Mouse (Mus musculus): ENCODE results near the gene Ints1. TPM values are rescaled to one million over a fixed set of nuclear protein-coding genes. Genes with fewer than 3 reads are reported as not detected.

Ints1 gene
- total and polyA plus RNA-seq, 3 experiments: 77.9 to 89.2 TPM; not detected in 1

DNA sequence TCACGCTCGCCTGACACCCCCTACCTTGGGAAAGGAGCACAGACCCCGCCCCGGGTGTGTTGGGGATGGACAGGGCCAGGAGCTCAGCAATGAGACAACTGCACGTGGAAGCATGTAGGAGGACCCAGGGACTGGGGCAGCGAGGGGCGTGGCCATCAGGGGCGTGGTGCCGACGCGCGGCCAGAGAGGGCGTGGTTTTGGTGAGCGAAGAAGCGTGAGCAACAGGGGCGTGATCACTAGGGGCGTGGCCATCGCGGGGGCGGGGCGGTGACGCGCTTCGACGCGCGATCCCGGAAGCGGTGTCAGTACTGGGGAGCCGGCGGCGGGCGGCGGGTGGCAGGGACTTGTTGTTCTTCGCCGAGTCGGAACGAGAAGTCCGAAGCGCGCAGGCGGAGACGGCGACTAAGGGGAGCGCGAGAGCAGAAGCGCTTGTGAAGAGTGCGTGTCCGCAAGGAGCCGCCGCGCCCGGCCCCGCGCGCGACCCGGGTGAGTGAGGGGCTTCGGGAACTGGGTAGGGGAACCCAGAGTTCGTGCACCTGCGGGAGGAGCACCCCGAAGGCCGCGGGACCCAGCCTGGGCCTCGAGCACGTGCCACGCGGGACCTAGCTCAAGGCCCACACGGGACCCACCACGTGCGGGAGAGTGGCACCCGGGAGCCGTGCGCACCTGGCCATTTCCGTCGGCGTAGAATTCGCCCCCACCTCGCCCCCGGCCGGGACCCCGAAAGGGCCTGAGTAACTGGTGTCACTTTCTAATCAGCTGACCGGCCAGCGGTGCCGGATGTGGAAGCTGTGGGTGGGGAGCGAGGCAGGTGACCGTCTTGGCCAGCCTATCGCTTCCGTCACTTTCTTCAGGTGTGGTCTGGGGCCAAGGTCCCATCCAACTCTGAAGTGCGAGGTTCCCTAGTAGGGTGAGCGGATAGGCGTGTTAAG lies 16.0 kb upstream of the Ints1 start, which contains the start of gene Mafk (continued):
- TF ChIP-seq ELF1 (IDR thresholded peaks at IDR 0.05; ENCODE audit: low read depth, low read length) (peak; percentile 99), SMC3 (IDR thresholded peaks at IDR 0.05; ENCODE audit: low read depth, low read length) (no peak), ZMIZ1 (IDR thresholded peaks at IDR 0.05; ENCODE audit: low read depth, low read length) (peak; percentile 90), MYC (IDR thresholded peaks at IDR 0.05; ENCODE audit: low read depth, low read length) (peak; percentile 63), UBTF (IDR thresholded peaks at IDR 0.05; ENCODE audit: borderline replicate concordance, insufficient read depth, low read depth, low read length) (0 out of 2 replicates have a peak, but pooled peaks have one; percentile 80), NRF1 (IDR thresholded peaks at IDR 0.05; ENCODE audit: insufficient read depth, low read depth, low read length, poor library complexity, severe bottlenecking) (no peak; the same call in 1 of the 2 replicates), RAD21 (IDR thresholded peaks at IDR 0.05; ENCODE audit: low read depth, low read length) (no peak), RCOR1 (IDR thresholded peaks at IDR 0.05; ENCODE audit: low read depth, low read length) (no peak), ZC3H11A (IDR thresholded peaks at IDR 0.05; ENCODE audit: low read depth, low read length) (no peak), ZKSCAN1 (IDR thresholded peaks at IDR 0.05; ENCODE audit: low read depth, low read length) (no peak), POLR2AphosphoS5 (IDR thresholded peaks at IDR 0.05; ENCODE audit: borderline replicate concordance, low read depth, low read length) (no peak), ZNF384 (IDR thresholded peaks at IDR 0.05; ENCODE audit: low read depth, low read length) (no peak), EP300 (IDR thresholded peaks at IDR 0.05; ENCODE audit: low read depth in 1 of 2, low read length in 2 of 2) (no peak)

DNA sequence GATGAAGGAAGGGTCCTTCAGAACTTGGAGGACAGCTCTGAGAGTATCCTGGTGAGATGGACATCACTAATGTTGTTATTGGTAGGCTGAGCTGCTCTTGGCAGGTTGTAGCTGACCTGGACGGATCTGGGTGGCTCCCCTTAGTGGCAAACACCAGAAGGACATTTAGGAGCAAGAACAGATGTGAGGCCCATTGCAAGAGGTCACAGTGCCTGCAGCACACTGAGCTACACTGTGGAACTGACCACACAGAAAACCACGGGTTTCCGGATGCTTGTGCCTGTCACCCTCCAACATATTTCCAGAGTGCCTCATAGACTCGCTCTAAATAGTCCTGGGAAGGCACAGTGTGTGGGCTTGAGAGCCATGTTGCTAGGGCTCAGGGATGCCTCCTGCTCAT lies 14.0 kb upstream of the Ints1 start:
- H3K36me3 ChIP-seq (ENCODE audit: control insufficient read depth in 1 of 2, insufficient read depth in 2 of 2, low read length in 2 of 2): peaks cover 0 to 9% of the 10 kb centered on the region in 2 experiments; a peak in 2 of 4 replicates
- H3K4me1 ChIP-seq (ENCODE audit: control insufficient read depth in 1 of 2, insufficient read depth in 2 of 2, low read length in 2 of 2): peaks cover 6 to 11% of the 10 kb centered on the region in 2 experiments
- H3K27me3 ChIP-seq (ENCODE audit: control insufficient read depth in 1 of 2, insufficient read depth in 2 of 2, low read length in 2 of 2): peaks cover 0 to 1% of the 10 kb centered on the region in 2 experiments; a peak in 2 of 4 replicates
- no peak overlapping the region for H3K9ac ChIP-seq (ENCODE audit: control insufficient read depth, low read depth, low read length, poor library complexity, severe bottlenecking)
- H3K9me3 ChIP-seq (replicated peaks; ENCODE audit: insufficient read depth, low read length): no peaks in the 10 kb centered on the region
- no peak for DNase-seq (ENCODE audit: low read depth, low spot score)
- H3K4me3 ChIP-seq (ENCODE audit: control insufficient read depth in 1 of 2, insufficient read depth in 1 of 2, low read depth in 2 of 2, low read length in 2 of 2): no peak overlapping the region
- no peak for TF ChIP-seq GABPA (IDR thresholded peaks at IDR 0.05; ENCODE audit: low read depth, low read length)
- TF ChIP-seq EP300 (IDR thresholded peaks at IDR 0.05; ENCODE audit: low read depth in 1 of 2, low read length in 2 of 2): no peak
- peak in 2 of 3 experiments; percentile 2 to 14; a peak in 1 of 6 replicates for TF ChIP-seq CTCF (IDR thresholded peaks at IDR 0.05 in 2 of 3, conservative IDR thresholded peaks at IDR 0.05 in 1 of 3; ENCODE audit: control insufficient read depth in 1 of 3, insufficient read depth in 1 of 3, low read depth in 2 of 3, low read length in 3 of 3, poor library complexity in 1 of 3, severe bottlenecking in 1 of 3)
- H3K27ac ChIP-seq (ENCODE audit: control insufficient read depth, low read depth, low read length): no peak overlapping the region
- peaks cover 30% of the 10 kb centered on the region for H3K79me2 ChIP-seq (ENCODE audit: control insufficient read depth, insufficient read depth, low read length, poor library complexity)

All from MEL (cell line).